Mouse (Mus musculus): Measurements from ENCODE around the gene Zcchc24. TPM values are rescaled to one million over a fixed set of nuclear protein-coding genes. Genes with fewer than 3 reads are reported as not detected.

The Zcchc24 gene
- polyA plus RNA-seq, 1 experiment: 86.2 TPM

- no peaks in the 10 kb centered on the region for H3K79me2 ChIP-seq (ENCODE audit: control insufficient read depth, insufficient read depth)
- H3K27me3 ChIP-seq (ENCODE audit: control insufficient read depth, insufficient read depth, insufficient read length): no peaks in the 10 kb centered on the region
- TF ChIP-seq POLR2A (IDR thresholded peaks at IDR 0.05; ENCODE audit: insufficient read length, low read depth): no peak
- TF ChIP-seq MYOG (IDR thresholded peaks at IDR 0.05; ENCODE audit: control insufficient read depth in 1 of 3, insufficient read depth in 1 of 3, insufficient read length in 2 of 3, low read depth in 2 of 3): no peak
- no peak for TF ChIP-seq SRF (IDR thresholded peaks at IDR 0.05; ENCODE audit: control insufficient read depth, insufficient read length, low read depth)
- no peak for TF ChIP-seq CEBPB (IDR thresholded peaks at IDR 0.05; ENCODE audit: insufficient read depth, poor library complexity, severe bottlenecking)
- TF ChIP-seq MAX (IDR thresholded peaks at IDR 0.05; ENCODE audit: low read depth): no peak
- no peak for TF ChIP-seq REST (IDR thresholded peaks at IDR 0.05; ENCODE audit: insufficient read depth, insufficient read length)
- TF ChIP-seq TCF12 (IDR thresholded peaks at IDR 0.05; ENCODE audit: insufficient read depth, poor library complexity, severe bottlenecking): no peak
- no peak for TF ChIP-seq E2F4 (IDR thresholded peaks at IDR 0.05; ENCODE audit: insufficient read depth)
- no peak for TF ChIP-seq POLR2AphosphoS2 (IDR thresholded peaks at IDR 0.05; ENCODE audit: insufficient read length, low read depth)
- TF ChIP-seq MYOD1 (IDR thresholded peaks at IDR 0.05; ENCODE audit: control insufficient read depth in 1 of 3, insufficient read length in 2 of 3, low read depth in 2 of 3): no peak
- no peak for TF ChIP-seq USF1 (IDR thresholded peaks at IDR 0.05; ENCODE audit: low read depth)
- no peak for TF ChIP-seq TCF3 (IDR thresholded peaks at IDR 0.05; ENCODE audit: insufficient read length, low read depth)
- H3ac ChIP-seq (ENCODE audit: control insufficient read depth, insufficient read length): no peak overlapping the region
- H3K36me3 ChIP-seq (ENCODE audit: control insufficient read depth, insufficient read depth): no peaks in the 10 kb centered on the region
- H3K4me3 ChIP-seq: no peak overlapping the region
- no peak overlapping the region for H3K4me2 ChIP-seq (ENCODE audit: low read depth)
Measured at GRCm38 (mm10) chr14:25686216-25686945, 82.5 kb downstream of the Zcchc24 start.

GRCm38 (mm10) chr14:25682020-25682419, 86.8 kb downstream of the Zcchc24 start:
- Histone ChIP-seq H3K4me2 (ENCODE audit: low read depth) (peak overlapping the region; percentile 35), H3K4me3 (no peak overlapping the region), H3K36me3 (ENCODE audit: control insufficient read depth, insufficient read depth) (no peaks in the 10 kb centered on the region), H3ac (ENCODE audit: control insufficient read depth, insufficient read length) (no peak overlapping the region), H3K79me2 (ENCODE audit: control insufficient read depth, insufficient read depth) (no peaks in the 10 kb centered on the region), H3K27me3 (ENCODE audit: control insufficient read depth, insufficient read depth, insufficient read length) (no peaks in the 10 kb centered on the region)
- no peak for TF ChIP-seq POLR2A (IDR thresholded peaks at IDR 0.05; ENCODE audit: insufficient read length, low read depth)
- no peak for TF ChIP-seq MYOG (IDR thresholded peaks at IDR 0.05; ENCODE audit: control insufficient read depth in 1 of 3, insufficient read depth in 1 of 3, insufficient read length in 2 of 3, low read depth in 2 of 3)
- no peak for TF ChIP-seq MAX (IDR thresholded peaks at IDR 0.05; ENCODE audit: low read depth)
- TF ChIP-seq REST (IDR thresholded peaks at IDR 0.05; ENCODE audit: insufficient read depth, insufficient read length): no peak
- TF ChIP-seq CEBPB (IDR thresholded peaks at IDR 0.05; ENCODE audit: insufficient read depth, poor library complexity, severe bottlenecking): no peak
- no peak for TF ChIP-seq TCF3 (IDR thresholded peaks at IDR 0.05; ENCODE audit: insufficient read length, low read depth)
- no peak for TF ChIP-seq USF1 (IDR thresholded peaks at IDR 0.05; ENCODE audit: low read depth)
- TF ChIP-seq SRF (IDR thresholded peaks at IDR 0.05; ENCODE audit: control insufficient read depth, insufficient read length, low read depth): no peak
- TF ChIP-seq E2F4 (IDR thresholded peaks at IDR 0.05; ENCODE audit: insufficient read depth): no peak
- no peak for TF ChIP-seq POLR2AphosphoS2 (IDR thresholded peaks at IDR 0.05; ENCODE audit: insufficient read length, low read depth)
- TF ChIP-seq MYOD1 (IDR thresholded peaks at IDR 0.05; ENCODE audit: control insufficient read depth in 1 of 3, insufficient read length in 2 of 3, low read depth in 2 of 3): no peak
- no peak for TF ChIP-seq TCF12 (IDR thresholded peaks at IDR 0.05; ENCODE audit: insufficient read depth, poor library complexity, severe bottlenecking)

- Histone ChIP-seq H3K36me3 (ENCODE audit: control insufficient read depth, insufficient read depth) (no peaks in the 10 kb centered on the region), H3ac (ENCODE audit: control insufficient read depth, insufficient read length) (no peak overlapping the region), H3K4me3 (no peak overlapping the region), H3K27me3 (ENCODE audit: control insufficient read depth, insufficient read depth, insufficient read length) (no peaks in the 10 kb centered on the region), H3K4me2 (ENCODE audit: low read depth) (no peak overlapping the region), H3K79me2 (ENCODE audit: control insufficient read depth, insufficient read depth) (no peaks in the 10 kb centered on the region)
- peak; percentile 12 for TF ChIP-seq TCF3 (IDR thresholded peaks at IDR 0.05; ENCODE audit: insufficient read length, low read depth)
- peak in 1 of 3 experiments; percentile 26 for TF ChIP-seq MYOG (IDR thresholded peaks at IDR 0.05; ENCODE audit: control insufficient read depth in 1 of 3, insufficient read depth in 1 of 3, insufficient read length in 2 of 3, low read depth in 2 of 3)
- peak in 1 of 3 experiments; percentile 40 for TF ChIP-seq MYOD1 (IDR thresholded peaks at IDR 0.05; ENCODE audit: control insufficient read depth in 1 of 3, insufficient read length in 2 of 3, low read depth in 2 of 3)
- no peak for TF ChIP-seq TCF12 (IDR thresholded peaks at IDR 0.05; ENCODE audit: insufficient read depth, poor library complexity, severe bottlenecking)
Measured at GRCm38 (mm10) chr14:25679625-25680024, 89.2 kb downstream of the Zcchc24 start.

- no peak for TF ChIP-seq POLR2A (IDR thresholded peaks at IDR 0.05; ENCODE audit: insufficient read length, low read depth)
- no peak for TF ChIP-seq TCF12 (IDR thresholded peaks at IDR 0.05; ENCODE audit: insufficient read depth, poor library complexity, severe bottlenecking)
- peak; percentile 39 for TF ChIP-seq POLR2AphosphoS2 (IDR thresholded peaks at IDR 0.05; ENCODE audit: insufficient read length, low read depth)
- no peak for TF ChIP-seq CEBPB (IDR thresholded peaks at IDR 0.05; ENCODE audit: insufficient read depth, poor library complexity, severe bottlenecking)
- TF ChIP-seq MYOD1 (IDR thresholded peaks at IDR 0.05; ENCODE audit: control insufficient read depth in 1 of 3, insufficient read length in 2 of 3, low read depth in 2 of 3): no peak
- H3K4me3 ChIP-seq: no peak overlapping the region
- peaks cover 23% of the 10 kb centered on the region for H3K36me3 ChIP-seq (ENCODE audit: control insufficient read depth, insufficient read depth)
- no peaks in the 10 kb centered on the region for H3K27me3 ChIP-seq (ENCODE audit: control insufficient read depth, insufficient read depth, insufficient read length)
- H3K79me2 ChIP-seq (ENCODE audit: control insufficient read depth, insufficient read depth): no peaks in the 10 kb centered on the region
- H3K4me2 ChIP-seq (ENCODE audit: low read depth): no peak overlapping the region
- H3ac ChIP-seq (ENCODE audit: control insufficient read depth, insufficient read length): no peak overlapping the region
Measured at GRCm38 (mm10) chr14:25667587-25667986, 101.3 kb downstream of the Zcchc24 start.
